Mouse (Mus musculus) embryonic facial prominence, embryonic 15.5 days (tissue): Measurements from ENCODE around the gene Vps8. TPM values are rescaled to one million over a fixed set of nuclear protein-coding genes. Genes with fewer than 3 reads are reported as not detected.
"Not testable (repeated sequence)": the region's sequence is repeated elsewhere in the genome, so short reads cannot be mapped to it uniquely, and the experiment has no call there.

Experiments
- ATAC-seq: fragments of 200-750 bp; cut with Nextera tagmentation; 2 replicates; pipeline ENCODE4 v1.8.0; 2017; ENCODE audit warnings: low read depth, moderate TSS enrichment; ENCODE audit not compliant: insufficient number of reproducible peaks, low FRiP score, low TSS enrichment
- H3K27ac ChIP-seq: fragments of 300-500 bp; sonication (generic); replicated peaks from 2 replicates; pipeline ENCODE4 v1.5.1; 2015; ENCODE audit warnings: mild to moderate bottlenecking, inconsistent platforms
- H3K27me3 ChIP-seq: fragments of 300-500 bp; sonication (generic); 2 replicates; pipeline ENCODE4 v1.6.1; 2015; ENCODE audit warnings: inconsistent platforms
- H3K36me3 ChIP-seq: fragments of 300-500 bp; sonication (generic); 2 replicates; pipeline ENCODE4 v1.6.1; 2015; ENCODE audit warnings: mild to moderate bottlenecking, inconsistent platforms
- H3K4me1 ChIP-seq: fragments of 300-500 bp; sonication (generic); 2 replicates; pipeline ENCODE4 v1.6.1; 2015; ENCODE audit warnings: inconsistent platforms
- H3K4me2 ChIP-seq: fragments of 300-500 bp; sonication (generic); replicated peaks from 2 replicates; pipeline ENCODE4 v1.6.1; 2015; ENCODE audit warnings: mild to moderate bottlenecking, inconsistent platforms
- H3K4me3 ChIP-seq: fragments of 300-500 bp; sonication (generic); replicated peaks from 2 replicates; pipeline ENCODE4 v1.5.1; 2015; ENCODE audit warnings: mild to moderate bottlenecking, inconsistent platforms
- H3K9ac ChIP-seq: fragments of 300-500 bp; sonication (generic); 2 replicates; pipeline ENCODE4 v1.6.1; 2015; ENCODE audit warnings: inconsistent platforms
- H3K9me3 ChIP-seq: fragments of 300-500 bp; sonication (generic); replicated peaks from 2 replicates; pipeline ENCODE4 v1.6.1; 2016; ENCODE audit warnings: inconsistent platforms
- WGBS: fragments of 180-500 bp; shearing (Covaris S2); methylation state at CpG from one replicate; pipeline ENCODE4 v1.1.7; 2015; 5-methylcytosine and 5-hydroxymethylcytosine counted together
- polyA plus RNA-seq: library from polyadenylated mRNA; unstranded; fragments of >200 nt; fragmentation: Nextera tagmentation; extraction: Ambion mirVana; gene quantifications from 2 replicates; pipeline ENCODE4 v1.2.1, GENCODE M21; 2015

Vps8 gene
- polyA plus RNA-seq, 1 experiment from 2014 or later, result 15.7 TPM

- no peak overlapping the region for H3K27ac ChIP-seq
- no peak overlapping the region for H3K4me3 ChIP-seq
- H3K4me1 ChIP-seq, result no peaks in the 10 kb centered on the region
- ATAC-seq, result no peak
- 80% methylated on average over 4 of the region's 4 CpGs for WGBS
- no peak overlapping the region for H3K9ac ChIP-seq
- no peak overlapping the region for H3K4me2 ChIP-seq
- no peaks in the 10 kb centered on the region for H3K27me3 ChIP-seq
- H3K9me3 ChIP-seq, result no peaks in the 10 kb centered on the region
- peaks cover 8% of the 10 kb centered on the region; the same call in 1 of the 2 replicates for H3K36me3 ChIP-seq
Measured at GRCm38 (mm10) chr16:21671878-21672277, 249.0 kb downstream of the Vps8 start.

GRCm38 (mm10) chr16:21673046-21673445, 250.1 kb downstream of the Vps8 start:
- not testable (repeated sequence) for H3K27me3 ChIP-seq, H3K4me3 ChIP-seq, H3K9ac ChIP-seq, H3K4me1 ChIP-seq, H3K4me2 ChIP-seq, H3K27ac ChIP-seq, ATAC-seq, H3K9me3 ChIP-seq
- peaks cover 15% of the 10 kb centered on the region; the same call in 1 of the 2 replicates for H3K36me3 ChIP-seq

GRCm38 (mm10) chr16:21673651-21674050, 250.7 kb downstream of the Vps8 start:
- not testable (repeated sequence) for H3K27me3 ChIP-seq, H3K9me3 ChIP-seq, H3K9ac ChIP-seq, ATAC-seq, H3K4me2 ChIP-seq, H3K27ac ChIP-seq, H3K4me3 ChIP-seq, H3K4me1 ChIP-seq
- WGBS, result 90% methylated on average over 1 of the region's 1 CpGs
- peaks cover 15% of the 10 kb centered on the region; the same call in 1 of the 2 replicates for H3K36me3 ChIP-seq

- H3K4me1 ChIP-seq, result no peaks in the 10 kb centered on the region
- H3K9me3 ChIP-seq, result no peaks in the 10 kb centered on the region
- no peak for ATAC-seq
Measured at GRCm38 (mm10) chr16:21676791-21677190, 253.9 kb downstream of the Vps8 start.

GRCm38 (mm10) chr16:21687406-21687805, 264.5 kb downstream of the Vps8 start:
- Histone ChIP-seq H3K4me2 (no peak overlapping the region), H3K9me3 (no peaks in the 10 kb centered on the region), H3K4me3 (no peak overlapping the region), H3K27me3 (no peaks in the 10 kb centered on the region), H3K4me1 (peaks cover 13% of the 10 kb centered on the region; the same call in 1 of the 2 replicates), H3K9ac (no peak overlapping the region), H3K27ac (no peak overlapping the region), H3K36me3 (peaks cover 5% of the 10 kb centered on the region; the same call in 1 of the 2 replicates)
- WGBS, result 59% methylated on average over 5 of the region's 5 CpGs
- ATAC-seq, result no peak

More at GRCm38 (mm10) chr16:21676791-21677190, 253.9 kb downstream of the Vps8 start:
- no peak overlapping the region for H3K4me2 ChIP-seq
- H3K9ac ChIP-seq, result no peak overlapping the region
- no peaks in the 10 kb centered on the region for H3K27me3 ChIP-seq
- no peak overlapping the region for H3K27ac ChIP-seq
- WGBS, result 90% methylated on average over 7 of the region's 7 CpGs
- H3K4me3 ChIP-seq, result no peak overlapping the region
- H3K36me3 ChIP-seq, result peaks cover 15% of the 10 kb centered on the region; the same call in 1 of the 2 replicates

GRCm38 (mm10) chr16:21689141-21689540, 266.2 kb downstream of the Vps8 start:
- no peak for ATAC-seq
- WGBS, result 85% methylated on average over 5 of the region's 5 CpGs
- no peak overlapping the region for H3K9ac ChIP-seq
- no peak overlapping the region for H3K4me3 ChIP-seq
- H3K4me2 ChIP-seq, result no peak overlapping the region
- H3K9me3 ChIP-seq, result no peaks in the 10 kb centered on the region
- no peaks in the 10 kb centered on the region for H3K36me3 ChIP-seq
- no peak overlapping the region for H3K27ac ChIP-seq
- H3K4me1 ChIP-seq, result peaks cover 21% of the 10 kb centered on the region
- H3K27me3 ChIP-seq, result no peaks in the 10 kb centered on the region

GRCm38 (mm10) chr16:21690216-21690755, 267.4 kb downstream of the Vps8 start:
- H3K4me3 ChIP-seq, result no peak overlapping the region
- no peaks in the 10 kb centered on the region for H3K27me3 ChIP-seq
- H3K4me2 ChIP-seq, result no peak overlapping the region
- no peak overlapping the region for H3K9ac ChIP-seq
- 48% methylated on average over 5 of the region's 5 CpGs for WGBS
- no peaks in the 10 kb centered on the region for H3K9me3 ChIP-seq
- peaks cover 23% of the 10 kb centered on the region for H3K4me1 ChIP-seq
- H3K27ac ChIP-seq, result no peak overlapping the region
- ATAC-seq, result no peak
- no peaks in the 10 kb centered on the region for H3K36me3 ChIP-seq

GRCm38 (mm10) chr16:21693981-21694462, 271.1 kb downstream of the Vps8 start:
- WGBS, result under 1% methylated on average over 45 of the region's 45 CpGs
- Histone ChIP-seq H3K27me3 (no peaks in the 10 kb centered on the region), H3K4me2 (peak overlapping the region; percentile 91), H3K4me1 (peaks cover 29% of the 10 kb centered on the region), H3K4me3 (peak overlapping the region; percentile 74), H3K9ac (peak overlapping the region; percentile 85), H3K9me3 (no peaks in the 10 kb centered on the region), H3K27ac (peak overlapping the region; percentile 89), H3K36me3 (no peaks in the 10 kb centered on the region)
- peak; percentile 74 for ATAC-seq

Other genes with a start within 250 kb of the Vps8 start
- gene Ephb3, start 218.4 kb upstream of the Vps8 start, polyA plus RNA-seq, result 50.7 and 53.3 TPM in 2 replicates